Mouse (Mus musculus) neural tube, embryonic 13.5 days (tissue): ENCODE measurements at regions not wholly inside any gene's neighbourhood (a gene's known extent, or its start where the extent isn't known, plus 50 kb on each side); places are given as distances from the start of the nearest gene placed in this dataset.

ENCODE experiments used
- ATAC-seq: fragments of 200-750 bp; cut with Nextera tagmentation; 2 replicates; pipeline ENCODE4 v1.8.0; 2017; ENCODE audit warnings: low read depth, mild to moderate bottlenecking, moderate TSS enrichment, moderate library complexity
- H3K27ac ChIP-seq: fragments of 300-500 bp; sonication (generic); replicated peaks from 2 replicates; pipeline ENCODE4 v1.5.1; 2015; ENCODE audit warnings: moderate library complexity, mild to moderate bottlenecking, inconsistent platforms
- H3K27me3 ChIP-seq: fragments of 300-500 bp; sonication (generic); 2 replicates; pipeline ENCODE4 v1.6.1; 2015; ENCODE audit warnings: mild to moderate bottlenecking, inconsistent platforms
- H3K36me3 ChIP-seq: fragments of 300-500 bp; sonication (generic); 2 replicates; pipeline ENCODE4 v1.6.1; 2015; ENCODE audit warnings: mild to moderate bottlenecking, inconsistent platforms
- H3K4me1 ChIP-seq: fragments of 300-500 bp; sonication (generic); replicated peaks from 2 replicates; pipeline ENCODE4 v1.6.1; 2015; ENCODE audit warnings: inconsistent platforms
- H3K4me2 ChIP-seq: fragments of 300-500 bp; sonication (generic); 2 replicates; pipeline ENCODE4 v1.6.1; 2015; ENCODE audit warnings: inconsistent platforms, mild to moderate bottlenecking, moderate library complexity
- H3K4me3 ChIP-seq: fragments of 300-500 bp; sonication (generic); 2 replicates; pipeline ENCODE4 v1.5.1; 2015; ENCODE audit warnings: mild to moderate bottlenecking, inconsistent platforms
- H3K9ac ChIP-seq: fragments of 300-500 bp; sonication (generic); 2 replicates; pipeline ENCODE4 v1.6.1; 2015; ENCODE audit warnings: moderate library complexity, mild to moderate bottlenecking, inconsistent platforms
- H3K9me3 ChIP-seq: fragments of 300-500 bp; sonication (generic); 2 replicates; pipeline ENCODE4 v1.6.1; 2016; ENCODE audit warnings: inconsistent platforms
- WGBS: fragments of 180-500 bp; shearing (Covaris S2); methylation state at CpG from one replicate; pipeline ENCODE4 v1.1.7; 2015; 5-methylcytosine and 5-hydroxymethylcytosine counted together

GRCm38 (mm10) chr9:115468641-115469040 lies 158.4 kb upstream of the Stt3b start:
- 96% methylated on average over 2 of the region's 2 CpGs for WGBS
- H3K36me3 ChIP-seq: no peaks in the 10 kb centered on the region
- no peaks in the 10 kb centered on the region for H3K27me3 ChIP-seq
- no peak overlapping the region for H3K9ac ChIP-seq
- H3K9me3 ChIP-seq: no peaks in the 10 kb centered on the region
- ATAC-seq: no peak
- H3K4me1 ChIP-seq: no peaks in the 10 kb centered on the region
- no peak overlapping the region for H3K4me3 ChIP-seq
- no peak overlapping the region for H3K27ac ChIP-seq
- H3K4me2 ChIP-seq: no peak overlapping the region

- 87% methylated on average over 6 of the region's 6 CpGs for WGBS
- Histone ChIP-seq H3K4me1 (no peaks in the 10 kb centered on the region), H3K4me2 (no peak overlapping the region), H3K9me3 (no peaks in the 10 kb centered on the region), H3K9ac (no peak overlapping the region), H3K27ac (no peak overlapping the region), H3K4me3 (no peak overlapping the region), H3K36me3 (no peaks in the 10 kb centered on the region), H3K27me3 (no peaks in the 10 kb centered on the region)
- ATAC-seq: no peak
Measured at GRCm38 (mm10) chr9:115471582-115471981, 161.4 kb upstream of the Stt3b start.

GRCm38 (mm10) chr9:115473037-115473436 lies 162.8 kb upstream of the Stt3b start:
- no peak overlapping the region for H3K27ac ChIP-seq
- no peaks in the 10 kb centered on the region for H3K9me3 ChIP-seq
- no peaks in the 10 kb centered on the region for H3K4me1 ChIP-seq
- 86% methylated on average over 3 of the region's 3 CpGs for WGBS
- H3K9ac ChIP-seq: no peak overlapping the region
- ATAC-seq: no peak
- no peaks in the 10 kb centered on the region for H3K27me3 ChIP-seq
- H3K4me2 ChIP-seq: no peak overlapping the region
- no peak overlapping the region for H3K4me3 ChIP-seq
- no peaks in the 10 kb centered on the region for H3K36me3 ChIP-seq

- peaks cover 3% of the 10 kb centered on the region for H3K4me1 ChIP-seq
- no peak overlapping the region for H3K9ac ChIP-seq
- no peak for ATAC-seq
- H3K4me3 ChIP-seq: no peak overlapping the region
- no peak overlapping the region for H3K27ac ChIP-seq
- H3K4me2 ChIP-seq: no peak overlapping the region
- H3K27me3 ChIP-seq: no peaks in the 10 kb centered on the region
- H3K9me3 ChIP-seq: no peaks in the 10 kb centered on the region
- H3K36me3 ChIP-seq: no peaks in the 10 kb centered on the region
- WGBS: 88% methylated on average over 5 of the region's 5 CpGs
Measured at GRCm38 (mm10) chr9:115473847-115474246, 163.6 kb upstream of the Stt3b start.

- 94% methylated on average over 8 of the region's 8 CpGs for WGBS
- H3K4me3 ChIP-seq: no peak overlapping the region
- peaks cover 8% of the 10 kb centered on the region for H3K4me1 ChIP-seq
- no peaks in the 10 kb centered on the region for H3K27me3 ChIP-seq
- no peak for ATAC-seq
- H3K9ac ChIP-seq: no peak overlapping the region
- H3K4me2 ChIP-seq: no peak overlapping the region
- H3K27ac ChIP-seq: no peak overlapping the region
- no peaks in the 10 kb centered on the region for H3K9me3 ChIP-seq
- H3K36me3 ChIP-seq: no peaks in the 10 kb centered on the region
Measured at GRCm38 (mm10) chr9:115474342-115474741, 164.1 kb upstream of the Stt3b start.

- ATAC-seq: no peak
- Histone ChIP-seq H3K36me3 (no peaks in the 10 kb centered on the region), H3K4me1 (peaks cover 13% of the 10 kb centered on the region)
Measured at GRCm38 (mm10) chr9:115476205-115476604, 166.0 kb upstream of the Stt3b start.

GRCm38 (mm10) chr9:115477556-115478220 lies 167.5 kb upstream of the Stt3b start:
- Histone ChIP-seq H3K27me3 (no peaks in the 10 kb centered on the region), H3K4me2 (no peak overlapping the region), H3K36me3 (no peaks in the 10 kb centered on the region), H3K9ac (no peak overlapping the region), H3K9me3 (no peaks in the 10 kb centered on the region), H3K27ac (no peak overlapping the region), H3K4me1 (peaks cover 13% of the 10 kb centered on the region), H3K4me3 (no peak overlapping the region)
- ATAC-seq: no peak
- 82% methylated on average over 6 of the region's 6 CpGs for WGBS

More at GRCm38 (mm10) chr9:115476205-115476604, 166.0 kb upstream of the Stt3b start:
- Histone ChIP-seq H3K4me2 (no peak overlapping the region), H3K9me3 (no peaks in the 10 kb centered on the region), H3K4me3 (no peak overlapping the region), H3K27me3 (no peaks in the 10 kb centered on the region), H3K27ac (no peak overlapping the region), H3K9ac (no peak overlapping the region)
- 73% methylated on average over 17 of the region's 17 CpGs for WGBS

- H3K4me3 ChIP-seq: no peak overlapping the region
Measured at GRCm38 (mm10) chr9:115478946-115479345, 168.7 kb upstream of the Stt3b start.

GRCm38 (mm10) chr9:115481176-115481575 lies 171.0 kb upstream of the Stt3b start:
- Histone ChIP-seq H3K9ac (no peak overlapping the region), H3K4me3 (no peak overlapping the region), H3K4me1 (peaks cover 13% of the 10 kb centered on the region), H3K36me3 (no peaks in the 10 kb centered on the region), H3K27ac (no peak overlapping the region), H3K27me3 (no peaks in the 10 kb centered on the region), H3K9me3 (no peaks in the 10 kb centered on the region), H3K4me2 (no peak overlapping the region)
- no peak for ATAC-seq
- WGBS: 61% methylated on average over 5 of the region's 5 CpGs

More at GRCm38 (mm10) chr9:115478946-115479345, 168.7 kb upstream of the Stt3b start:
- no peak overlapping the region for H3K9ac ChIP-seq
- H3K4me1 ChIP-seq: peaks cover 13% of the 10 kb centered on the region
- no peaks in the 10 kb centered on the region for H3K36me3 ChIP-seq
- 0 out of 2 replicates have a peak overlapping the region, but pooled peaks have one; percentile 10 for H3K27ac ChIP-seq
- H3K4me2 ChIP-seq: no peak overlapping the region
- H3K27me3 ChIP-seq: no peaks in the 10 kb centered on the region
- 49% methylated on average over 3 of the region's 3 CpGs for WGBS
- ATAC-seq: no peak
- H3K9me3 ChIP-seq: no peaks in the 10 kb centered on the region

GRCm38 (mm10) chr9:115483024-115483423 lies 172.8 kb upstream of the Stt3b start:
- no peak overlapping the region for H3K4me3 ChIP-seq
- no peaks in the 10 kb centered on the region for H3K27me3 ChIP-seq
- peaks cover 13% of the 10 kb centered on the region for H3K4me1 ChIP-seq
- no peaks in the 10 kb centered on the region for H3K36me3 ChIP-seq
- no peak overlapping the region for H3K27ac ChIP-seq
- H3K9me3 ChIP-seq: no peaks in the 10 kb centered on the region
- H3K9ac ChIP-seq: no peak overlapping the region
- H3K4me2 ChIP-seq: no peak overlapping the region
- no peak for ATAC-seq
- WGBS: 90% methylated on average over 7 of the region's 7 CpGs

- H3K27ac ChIP-seq: no peak overlapping the region
- H3K4me3 ChIP-seq: no peak overlapping the region
- H3K9ac ChIP-seq: no peak overlapping the region
- H3K4me2 ChIP-seq: no peak overlapping the region
- H3K9me3 ChIP-seq: no peaks in the 10 kb centered on the region
- no peak for ATAC-seq
- WGBS: 56% methylated on average over 2 of the region's 2 CpGs
- H3K36me3 ChIP-seq: no peaks in the 10 kb centered on the region
- H3K27me3 ChIP-seq: no peaks in the 10 kb centered on the region
- H3K4me1 ChIP-seq: peaks cover 11% of the 10 kb centered on the region
Measured at GRCm38 (mm10) chr9:115483721-115484120, 173.5 kb upstream of the Stt3b start.

GRCm38 (mm10) chr9:115484408-115484807 lies 174.2 kb upstream of the Stt3b start:
- ATAC-seq: no peak
- Histone ChIP-seq H3K4me1 (peaks cover 4% of the 10 kb centered on the region; the same call in 1 of the 2 replicates), H3K4me3 (no peak overlapping the region), H3K9ac (no peak overlapping the region), H3K9me3 (no peaks in the 10 kb centered on the region), H3K4me2 (no peak overlapping the region), H3K36me3 (no peaks in the 10 kb centered on the region), H3K27ac (no peak overlapping the region), H3K27me3 (no peaks in the 10 kb centered on the region)
- 93% methylated on average over 1 of the region's 1 CpGs for WGBS

GRCm38 (mm10) chr9:115485219-115485618 lies 175.0 kb upstream of the Stt3b start:
- Histone ChIP-seq H3K27me3 (no peaks in the 10 kb centered on the region), H3K9me3 (no peaks in the 10 kb centered on the region), H3K4me2 (no peak overlapping the region), H3K27ac (no peak overlapping the region), H3K4me3 (no peak overlapping the region), H3K36me3 (no peaks in the 10 kb centered on the region), H3K9ac (no peak overlapping the region), H3K4me1 (no peaks in the 10 kb centered on the region)
- no peak for ATAC-seq
- 91% methylated on average over 4 of the region's 4 CpGs for WGBS
